Mouse (Mus musculus) liver, embryonic 13.5 days (tissue): ENCODE results near the gene Gm21973. TPM values are rescaled to one million over a fixed set of nuclear protein-coding genes. Genes with fewer than 3 reads are reported as not detected.

Source experiments
- ATAC-seq: fragments of 200-750 bp; cut with Nextera tagmentation; 2 replicates; pipeline ENCODE4 v1.8.0; 2017; ENCODE audit warnings: low read depth, mild to moderate bottlenecking, moderate number of reproducible peaks, moderate library complexity
- DNase-seq: peaks from one replicate; pipeline ENCODE4 v3.0.0; 2022
- H3K27ac ChIP-seq: fragments of 300-500 bp; sonication (generic); 2 replicates; pipeline ENCODE4 v1.5.1; 2015; ENCODE audit warnings: moderate library complexity, mild to moderate bottlenecking, inconsistent platforms
- H3K27me3 ChIP-seq: fragments of 300-500 bp; sonication (generic); 2 replicates; pipeline ENCODE4 v1.6.1; 2015; ENCODE audit warnings: mild to moderate bottlenecking, inconsistent platforms
- H3K36me3 ChIP-seq: fragments of 300-500 bp; sonication (generic); 2 replicates; pipeline ENCODE4 v1.6.1; 2015; ENCODE audit warnings: mild to moderate bottlenecking, inconsistent platforms
- H3K4me1 ChIP-seq: fragments of 300-500 bp; sonication (generic); replicated peaks from 2 replicates; pipeline ENCODE4 v1.6.1; 2015; ENCODE audit warnings: inconsistent platforms
- H3K4me2 ChIP-seq: fragments of 300-500 bp; sonication (generic); 2 replicates; pipeline ENCODE4 v1.6.1; 2015; ENCODE audit warnings: inconsistent platforms, mild to moderate bottlenecking, moderate library complexity
- H3K4me3 ChIP-seq: fragments of 300-500 bp; sonication (generic); replicated peaks from 2 replicates; pipeline ENCODE4 v1.5.1; 2015; ENCODE audit warnings: mild to moderate bottlenecking, inconsistent platforms
- H3K9ac ChIP-seq: fragments of 300-500 bp; sonication (generic); 2 replicates; pipeline ENCODE4 v1.6.1; 2015; ENCODE audit warnings: mild to moderate bottlenecking, inconsistent platforms
- H3K9me3 ChIP-seq: fragments of 300-500 bp; sonication (generic); replicated peaks from 2 replicates; pipeline ENCODE4 v1.6.1; 2016; ENCODE audit warnings: inconsistent platforms
- WGBS: fragments of 180-500 bp; shearing (Covaris S2); methylation state at CpG from one replicate; pipeline ENCODE4 v1.1.7; 2015; ENCODE audit not compliant: insufficient replicate concordance; 5-methylcytosine and 5-hydroxymethylcytosine counted together
- polyA plus RNA-seq: library from polyadenylated mRNA; unstranded; fragments of >200 nt; fragmentation: Nextera tagmentation; extraction: Ambion mirVana; gene quantifications from 2 replicates; pipeline ENCODE4 v1.2.1, GENCODE M21; 2015

Gm21973 gene
- polyA plus RNA-seq, 1 experiment from 2014 or later = not detected

- Histone ChIP-seq H3K4me2 (no peak overlapping the region), H3K27ac (no peak overlapping the region), H3K4me1 (no peaks in the 10 kb centered on the region), H3K4me3 (no peak overlapping the region), H3K9ac (no peak overlapping the region), H3K36me3 (no peaks in the 10 kb centered on the region), H3K27me3 (no peaks in the 10 kb centered on the region), H3K9me3 (no peaks in the 10 kb centered on the region)
- ATAC-seq (no peak), DNase-seq (no peak)
- WGBS = 54% methylated on average over 3 of the region's 3 CpGs
These were observed 84.7 kb downstream of the Gm21973 start for GRCm38 (mm10) chr15:10409842-10410241.

DNA sequence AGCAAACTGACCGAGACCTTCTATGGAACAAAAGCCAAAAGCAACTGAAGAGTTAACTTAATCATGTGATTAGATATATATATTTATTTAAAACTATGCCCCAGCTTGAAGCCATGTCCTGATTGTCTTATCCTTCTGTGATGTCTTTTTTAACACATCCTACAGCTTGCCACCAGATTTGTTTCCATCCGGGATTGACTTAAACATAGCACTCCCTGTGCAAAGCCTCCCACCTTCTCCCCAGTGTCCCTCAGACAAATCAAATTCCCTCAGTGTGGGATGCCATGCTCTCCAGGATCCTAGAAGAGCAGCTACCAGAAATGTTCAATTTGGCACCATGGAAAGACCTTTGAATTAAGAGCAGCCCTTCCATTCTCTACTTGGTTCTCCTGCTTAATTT lies 85.7 kb downstream of the Gm21973 start:
- Histone ChIP-seq H3K4me2 (no peak overlapping the region), H3K36me3 (no peaks in the 10 kb centered on the region), H3K4me1 (no peaks in the 10 kb centered on the region), H3K9me3 (no peaks in the 10 kb centered on the region), H3K4me3 (no peak overlapping the region), H3K9ac (no peak overlapping the region), H3K27ac (no peak overlapping the region), H3K27me3 (no peaks in the 10 kb centered on the region)
- DNase-seq (no peak), ATAC-seq (no peak)
- WGBS = 68% methylated on average over 2 of the region's 2 CpGs

GRCm38 (mm10) chr15:10413656-10414055 lies 88.5 kb downstream of the Gm21973 start:
- Histone ChIP-seq H3K27ac (no peak overlapping the region), H3K9ac (no peak overlapping the region), H3K4me1 (no peaks in the 10 kb centered on the region), H3K4me2 (no peak overlapping the region), H3K27me3 (no peaks in the 10 kb centered on the region), H3K9me3 (no peaks in the 10 kb centered on the region), H3K4me3 (no peak overlapping the region), H3K36me3 (no peaks in the 10 kb centered on the region)
- 71% methylated on average over 6 of the region's 6 CpGs for WGBS
- DNase-seq (no peak), ATAC-seq (no peak)

GRCm38 (mm10) chr15:10421138-10421784 lies 96.1 kb downstream of the Gm21973 start:
- 51% methylated on average over 7 of the region's 7 CpGs for WGBS
- Histone ChIP-seq H3K4me2 (no peak overlapping the region), H3K9me3 (no peaks in the 10 kb centered on the region), H3K4me3 (no peak overlapping the region), H3K36me3 (no peaks in the 10 kb centered on the region), H3K4me1 (no peaks in the 10 kb centered on the region), H3K27ac (no peak overlapping the region), H3K9ac (no peak overlapping the region), H3K27me3 (no peaks in the 10 kb centered on the region)
- ATAC-seq = no peak
- DNase-seq = no peak

- no peak for ATAC-seq
These were observed 96.6 kb downstream of the Gm21973 start for GRCm38 (mm10) chr15:10421785-10422144.

More at GRCm38 (mm10) chr15:10421785-10422144, 96.6 kb downstream of the Gm21973 start:
- H3K27ac ChIP-seq = no peak overlapping the region
- no peak overlapping the region for H3K4me2 ChIP-seq
- H3K4me3 ChIP-seq = no peak overlapping the region
- H3K36me3 ChIP-seq = no peaks in the 10 kb centered on the region
- 79% methylated on average over 1 of the region's 1 CpGs for WGBS
- no peaks in the 10 kb centered on the region for H3K4me1 ChIP-seq
- H3K9ac ChIP-seq = no peak overlapping the region
- no peaks in the 10 kb centered on the region for H3K9me3 ChIP-seq
- no peak for DNase-seq
- no peaks in the 10 kb centered on the region for H3K27me3 ChIP-seq

Other genes with a start within 250 kb of the Gm21973 start
- gene Prlr, start 148.1 kb upstream of the Gm21973 start, polyA plus RNA-seq = 0.08 and 0.10 TPM in 2 replicates
- gene Agxt2, start 33.2 kb downstream of the Gm21973 start, polyA plus RNA-seq = 6.8 and 7.0 TPM in 2 replicates
- 5.8 and 7.5 TPM in 2 replicates for gene Dnajc21, start 145.1 kb downstream of the Gm21973 start, polyA plus RNA-seq
- gene Brix1, start 160.6 kb downstream of the Gm21973 start, polyA plus RNA-seq = 96.7 and 125 TPM in 2 replicates
- gene Rad1, start 160.6 kb downstream of the Gm21973 start, polyA plus RNA-seq = 21.6 and 26.4 TPM in 2 replicates
- not detected in 2 replicates for gene Ttc23l, start 233.3 kb downstream of the Gm21973 start, polyA plus RNA-seq